Mouse (Mus musculus) left cerebral cortex, postnatal 10 days (tissue): ENCODE data around the gene Gfod1. TPM values are rescaled to one million over a fixed set of nuclear protein-coding genes. Genes with fewer than 3 reads are reported as not detected.

Experiments used
- DNase-seq, 2 experiments: peaks; one replicate each; pipeline ENCODE4 v3.0.0; 2021 to 2022; ENCODE audit warnings: low spot score in 2 of 2, mixed read lengths in 1 of 2; ENCODE audit errors: extremely low spot score in 1 of 2
- intact Hi-C: fragments of 180-260 bp; cut with DNase I; formaldehyde crosslinking; loops from one replicate; pipeline ENCODE4 v1.15.1; 2025
- total RNA-seq, 2 experiments: library from RNA; stranded (reverse); gene quantifications; 2 replicates each; pipeline ENCODE4 v1.2.3; 2021

The Gfod1 gene
- total RNA-seq, 2 experiments from 2014 or later, result 41.6 to 43.3 TPM

GRCm38 (mm10) chr13:43241069-43241468 lies 62.9 kb downstream of the Gfod1 start:
- DNase-seq, result peak in 1 of 2 experiments; percentile 71
- intact Hi-C loops, result no loop called here

GRCm38 (mm10) chr13:43239790-43240216 lies 64.2 kb downstream of the Gfod1 start:
- intact Hi-C loops, result no loop called here
- peak in 1 of 2 experiments; percentile 58 for DNase-seq

- peak in 1 of 2 experiments; percentile 57 for DNase-seq
- intact Hi-C loops, result no loop called here
Observed at GRCm38 (mm10) chr13:43236630-43237029, 67.3 kb downstream of the Gfod1 start.

GRCm38 (mm10) chr13:43235982-43236381 lies 68.0 kb downstream of the Gfod1 start:
- no peak for DNase-seq
- intact Hi-C loops, result no loop called here

- DNase-seq, result no peak
- intact Hi-C loops, result no loop called here
Observed at GRCm38 (mm10) chr13:43235586-43235910, 68.4 kb downstream of the Gfod1 start.

GRCm38 (mm10) chr13:43234869-43235585 lies 68.9 kb downstream of the Gfod1 start:
- intact Hi-C loops, result loop anchor here (5.0 kb wide), 1 partner anchor 48 kb away; no protein-coding TSS in a partner anchor
- DNase-seq, result no peak

- no peak for DNase-seq
- intact Hi-C loops, result loop anchor here (5.0 kb wide), 1 partner anchor 46 kb away; no protein-coding TSS in a partner anchor
Observed at GRCm38 (mm10) chr13:43233331-43233730, 70.6 kb downstream of the Gfod1 start.

- intact Hi-C loops, result loop anchor here (5.0 kb wide), 1 partner anchor 45 kb away; no protein-coding TSS in a partner anchor
- DNase-seq, result peak; percentile 35 to 62
Observed at GRCm38 (mm10) chr13:43231965-43232860, 71.8 kb downstream of the Gfod1 start.

- DNase-seq, result no peak
- intact Hi-C loops, result loop anchor here (5.0 kb wide), 1 partner anchor 44 kb away; no protein-coding TSS in a partner anchor
Observed at GRCm38 (mm10) chr13:43230842-43231241, 73.1 kb downstream of the Gfod1 start.

- DNase-seq, result peak; percentile 46 to 84
- intact Hi-C loops, result loop anchor here (5.0 kb wide), 1 partner anchor 43 kb away; no protein-coding TSS in a partner anchor
Observed at GRCm38 (mm10) chr13:43230238-43230637, 73.7 kb downstream of the Gfod1 start.

- intact Hi-C loops, result loop anchor here (5.0 kb wide), 1 partner anchor 42 kb away; no protein-coding TSS in a partner anchor
- no peak for DNase-seq
Observed at GRCm38 (mm10) chr13:43229767-43230166, 74.2 kb downstream of the Gfod1 start.

- intact Hi-C loops, result no loop called here
- DNase-seq, result no peak
Observed at GRCm38 (mm10) chr13:43228141-43228540, 75.8 kb downstream of the Gfod1 start.

- no peak for DNase-seq
- intact Hi-C loops, result no loop called here
Observed at GRCm38 (mm10) chr13:43226041-43226440, 77.9 kb downstream of the Gfod1 start.

- intact Hi-C loops, result no loop called here
- no peak for DNase-seq
Observed at GRCm38 (mm10) chr13:43225161-43225560, 78.8 kb downstream of the Gfod1 start.

GRCm38 (mm10) chr13:43222084-43222483 lies 81.9 kb downstream of the Gfod1 start:
- no peak for DNase-seq
- intact Hi-C loops, result no loop called here

GRCm38 (mm10) chr13:43221290-43221689 lies 82.7 kb downstream of the Gfod1 start:
- no peak for DNase-seq
- intact Hi-C loops, result no loop called here

- no peak for DNase-seq
- intact Hi-C loops, result no loop called here
Observed at GRCm38 (mm10) chr13:43220635-43221034, 83.3 kb downstream of the Gfod1 start.

- intact Hi-C loops, result no loop called here
- DNase-seq, result no peak
Observed at GRCm38 (mm10) chr13:43218764-43219163, 85.2 kb downstream of the Gfod1 start.

- no peak for DNase-seq
- intact Hi-C loops, result no loop called here
Observed at GRCm38 (mm10) chr13:43218284-43218683, 85.7 kb downstream of the Gfod1 start.

GRCm38 (mm10) chr13:43217686-43218085 lies 86.3 kb downstream of the Gfod1 start:
- intact Hi-C loops, result no loop called here
- DNase-seq, result no peak
